Mouse (Mus musculus): Measurements from ENCODE around the gene Prrc2c. TPM values are rescaled to one million over a fixed set of nuclear protein-coding genes. Genes with fewer than 3 reads are reported as not detected.
A peak's percentile ranks its signal among the peaks of the same experiment; 100 is the strongest.

Prrc2c gene
- polyA plus RNA-seq, 1 experiment from 2014 or later: 162 TPM

GRCm38 (mm10) chr1:162749607-162750006, 9.3 kb upstream of the Prrc2c start:
- Histone ChIP-seq H3K36me3 (ENCODE audit: control insufficient read depth, insufficient read depth, low read length) (no peaks in the 10 kb centered on the region), H3K27ac (ENCODE audit: low read depth) (no peak overlapping the region), H3K4me2 (ENCODE audit: low read length) (no peak overlapping the region), H3K9me3 (ENCODE audit: control insufficient read depth, low read length) (no peaks in the 10 kb centered on the region), H3K4me1 (replicated peaks; ENCODE audit: control insufficient read depth, insufficient read depth, low read length) (no peaks in the 10 kb centered on the region), H3K9ac (ENCODE audit: low read length) (no peak overlapping the region), H3K27me3 (replicated peaks; ENCODE audit: control insufficient read depth, insufficient read depth, low read length) (no peaks in the 10 kb centered on the region), H3K4me3 (ENCODE audit: low read depth, low read length) (no peak overlapping the region)
- 65% methylated on average over 7 of the region's 7 CpGs for WGBS
- DNase-seq (ENCODE audit: low spot score) (no peak), ATAC-seq (replicated peaks; ENCODE audit: low FRiP score, low TSS enrichment, low read depth) (no peak)

- Histone ChIP-seq H3K27ac (ENCODE audit: low read depth) (no peak overlapping the region), H3K9ac (ENCODE audit: low read length) (no peak overlapping the region), H3K4me3 (ENCODE audit: low read depth, low read length) (no peak overlapping the region), H3K27me3 (replicated peaks; ENCODE audit: control insufficient read depth, insufficient read depth, low read length) (no peaks in the 10 kb centered on the region), H3K36me3 (ENCODE audit: control insufficient read depth, insufficient read depth, low read length) (no peaks in the 10 kb centered on the region), H3K4me2 (ENCODE audit: low read length) (no peak overlapping the region), H3K9me3 (ENCODE audit: control insufficient read depth, low read length) (no peaks in the 10 kb centered on the region), H3K4me1 (replicated peaks; ENCODE audit: control insufficient read depth, insufficient read depth, low read length) (no peaks in the 10 kb centered on the region)
- ATAC-seq (replicated peaks; ENCODE audit: low FRiP score, low TSS enrichment, low read depth) (no peak), DNase-seq (ENCODE audit: low spot score) (no peak)
- 80% methylated on average over 5 of the region's 5 CpGs for WGBS
These were observed 8.4 kb upstream of the Prrc2c start for GRCm38 (mm10) chr1:162748761-162749160.

- DNase-seq (ENCODE audit: low spot score) (peak; percentile 77), ATAC-seq (replicated peaks; ENCODE audit: low FRiP score, low TSS enrichment, low read depth) (peak; percentile 86)
- Histone ChIP-seq H3K4me1 (replicated peaks; ENCODE audit: control insufficient read depth, insufficient read depth, low read length) (peaks cover 18% of the 10 kb centered on the region), H3K9me3 (ENCODE audit: control insufficient read depth, low read length) (no peaks in the 10 kb centered on the region), H3K27me3 (replicated peaks; ENCODE audit: control insufficient read depth, insufficient read depth, low read length) (no peaks in the 10 kb centered on the region), H3K27ac (ENCODE audit: low read depth) (peak overlapping the region; percentile 97), H3K4me3 (ENCODE audit: low read depth, low read length) (peak overlapping the region; percentile 97), H3K9ac (ENCODE audit: low read length) (peak overlapping the region; percentile 98), H3K36me3 (ENCODE audit: control insufficient read depth, insufficient read depth, low read length) (0 out of 2 replicates have a peak, but pooled peaks cover 5% of the 10 kb centered on the region), H3K4me2 (ENCODE audit: low read length) (peak overlapping the region; percentile 94)
- under 1% methylated on average over 56 of the region's 58 CpGs for WGBS
These were observed 443 bp downstream of the Prrc2c start for GRCm38 (mm10) chr1:162739831-162740394.

GRCm38 (mm10) chr1:162739406-162739805, 950 bp downstream of the Prrc2c start:
- ATAC-seq (replicated peaks; ENCODE audit: low FRiP score, low TSS enrichment, low read depth) (no peak), DNase-seq (ENCODE audit: low spot score) (peak; percentile 64)
- Histone ChIP-seq H3K9me3 (ENCODE audit: control insufficient read depth, low read length) (no peaks in the 10 kb centered on the region), H3K9ac (ENCODE audit: low read length) (peak overlapping the region; percentile 98), H3K4me2 (ENCODE audit: low read length) (peak overlapping the region; percentile 94), H3K4me1 (replicated peaks; ENCODE audit: control insufficient read depth, insufficient read depth, low read length) (peaks cover 18% of the 10 kb centered on the region), H3K4me3 (ENCODE audit: low read depth, low read length) (peak overlapping the region; percentile 97), H3K27me3 (replicated peaks; ENCODE audit: control insufficient read depth, insufficient read depth, low read length) (no peaks in the 10 kb centered on the region), H3K27ac (ENCODE audit: low read depth) (peak overlapping the region; percentile 97), H3K36me3 (ENCODE audit: control insufficient read depth, insufficient read depth, low read length) (0 out of 2 replicates have a peak, but pooled peaks cover 5% of the 10 kb centered on the region)
- WGBS: under 1% methylated on average over 10 of the region's 10 CpGs

- H3K27me3 ChIP-seq (replicated peaks; ENCODE audit: control insufficient read depth, insufficient read depth, low read length): no peaks in the 10 kb centered on the region
- WGBS: 10% methylated on average over 2 of the region's 2 CpGs
- H3K4me2 ChIP-seq (ENCODE audit: low read length): peak overlapping the region; percentile 94
- H3K36me3 ChIP-seq (ENCODE audit: control insufficient read depth, insufficient read depth, low read length): 0 out of 2 replicates have a peak, but pooled peaks cover 5% of the 10 kb centered on the region
- no peak overlapping the region for H3K27ac ChIP-seq (ENCODE audit: low read depth)
- H3K4me1 ChIP-seq (replicated peaks; ENCODE audit: control insufficient read depth, insufficient read depth, low read length): peaks cover 18% of the 10 kb centered on the region
- no peaks in the 10 kb centered on the region for H3K9me3 ChIP-seq (ENCODE audit: control insufficient read depth, low read length)
- DNase-seq (ENCODE audit: low spot score) (no peak), ATAC-seq (replicated peaks; ENCODE audit: low FRiP score, low TSS enrichment, low read depth) (no peak)
- peak overlapping the region; percentile 97 for H3K4me3 ChIP-seq (ENCODE audit: low read depth, low read length)
- H3K9ac ChIP-seq (ENCODE audit: low read length): peak overlapping the region; percentile 98
These were observed 1.9 kb downstream of the Prrc2c start for GRCm38 (mm10) chr1:162738472-162738871.

- no peak overlapping the region for H3K4me2 ChIP-seq (ENCODE audit: low read length)
- H3K27ac ChIP-seq (ENCODE audit: low read depth): no peak overlapping the region
- no peak for DNase-seq (ENCODE audit: low spot score)
- no peak overlapping the region for H3K4me3 ChIP-seq (ENCODE audit: low read depth, low read length)
- H3K9me3 ChIP-seq (ENCODE audit: control insufficient read depth, low read length): no peaks in the 10 kb centered on the region
- no peak for ATAC-seq (replicated peaks; ENCODE audit: low FRiP score, low TSS enrichment, low read depth)
- no peaks in the 10 kb centered on the region for H3K27me3 ChIP-seq (replicated peaks; ENCODE audit: control insufficient read depth, insufficient read depth, low read length)
- no peak overlapping the region for H3K9ac ChIP-seq (ENCODE audit: low read length)
- peaks cover 18% of the 10 kb centered on the region for H3K4me1 ChIP-seq (replicated peaks; ENCODE audit: control insufficient read depth, insufficient read depth, low read length)
- H3K36me3 ChIP-seq (ENCODE audit: control insufficient read depth, insufficient read depth, low read length): 0 out of 2 replicates have a peak, but pooled peaks cover 8% of the 10 kb centered on the region
- 79% methylated on average over 4 of the region's 4 CpGs for WGBS
These were observed 5.3 kb downstream of the Prrc2c start for GRCm38 (mm10) chr1:162735084-162735483.

- H3K27ac ChIP-seq (ENCODE audit: low read depth): no peak overlapping the region
- no peaks in the 10 kb centered on the region for H3K27me3 ChIP-seq (replicated peaks; ENCODE audit: control insufficient read depth, insufficient read depth, low read length)
- H3K36me3 ChIP-seq (ENCODE audit: control insufficient read depth, insufficient read depth, low read length): 0 out of 2 replicates have a peak, but pooled peaks cover 9% of the 10 kb centered on the region
- H3K9ac ChIP-seq (ENCODE audit: low read length): no peak overlapping the region
- H3K4me3 ChIP-seq (ENCODE audit: low read depth, low read length): no peak overlapping the region
- ATAC-seq (replicated peaks; ENCODE audit: low FRiP score, low TSS enrichment, low read depth) (no peak), DNase-seq (ENCODE audit: low spot score) (no peak)
- H3K9me3 ChIP-seq (ENCODE audit: control insufficient read depth, low read length): no peaks in the 10 kb centered on the region
- H3K4me1 ChIP-seq (replicated peaks; ENCODE audit: control insufficient read depth, insufficient read depth, low read length): peaks cover 18% of the 10 kb centered on the region
- 92% methylated on average over 1 of the region's 1 CpGs for WGBS
- H3K4me2 ChIP-seq (ENCODE audit: low read length): no peak overlapping the region
These were observed 6.1 kb downstream of the Prrc2c start for GRCm38 (mm10) chr1:162734283-162734682.

- Histone ChIP-seq H3K9me3 (ENCODE audit: control insufficient read depth, low read length) (no peaks in the 10 kb centered on the region), H3K9ac (ENCODE audit: low read length) (no peak overlapping the region), H3K27ac (ENCODE audit: low read depth) (no peak overlapping the region), H3K4me2 (ENCODE audit: low read length) (no peak overlapping the region), H3K4me3 (ENCODE audit: low read depth, low read length) (no peak overlapping the region), H3K27me3 (replicated peaks; ENCODE audit: control insufficient read depth, insufficient read depth, low read length) (no peaks in the 10 kb centered on the region), H3K36me3 (ENCODE audit: control insufficient read depth, insufficient read depth, low read length) (0 out of 2 replicates have a peak, but pooled peaks cover 4% of the 10 kb centered on the region), H3K4me1 (replicated peaks; ENCODE audit: control insufficient read depth, insufficient read depth, low read length) (no peaks in the 10 kb centered on the region)
- ATAC-seq (replicated peaks; ENCODE audit: low FRiP score, low TSS enrichment, low read depth) (no peak), DNase-seq (ENCODE audit: low spot score) (no peak)
- WGBS: 70% methylated on average over 4 of the region's 4 CpGs
These were observed 8.3 kb downstream of the Prrc2c start for GRCm38 (mm10) chr1:162732041-162732440.

DNA sequence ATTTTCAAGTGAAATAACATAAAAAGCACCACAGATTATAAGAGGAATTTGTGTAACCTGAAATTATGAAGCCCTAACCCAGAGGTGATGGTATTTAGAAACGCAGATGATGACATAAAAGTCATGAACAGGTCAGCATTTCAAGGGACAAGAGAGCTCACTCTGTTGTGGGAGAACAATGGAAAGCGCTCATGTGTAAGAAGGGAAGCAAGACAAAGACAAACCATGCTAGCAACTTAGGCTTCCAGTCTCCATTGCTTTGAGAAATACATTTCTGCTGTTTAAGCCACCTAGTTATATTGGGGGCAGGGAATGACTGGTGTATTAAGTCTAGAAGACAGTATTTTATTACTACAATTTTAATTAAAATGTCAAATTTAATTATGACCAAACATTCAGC, 10.9 kb downstream of the Prrc2c start:
- Histone ChIP-seq H3K9ac (ENCODE audit: low read length) (no peak overlapping the region), H3K27ac (ENCODE audit: low read depth) (no peak overlapping the region), H3K4me1 (replicated peaks; ENCODE audit: control insufficient read depth, insufficient read depth, low read length) (no peaks in the 10 kb centered on the region), H3K4me3 (ENCODE audit: low read depth, low read length) (no peak overlapping the region), H3K4me2 (ENCODE audit: low read length) (no peak overlapping the region), H3K9me3 (ENCODE audit: control insufficient read depth, low read length) (no peaks in the 10 kb centered on the region), H3K36me3 (ENCODE audit: control insufficient read depth, insufficient read depth, low read length) (peaks cover 6% of the 10 kb centered on the region; the same call in 1 of the 2 replicates), H3K27me3 (replicated peaks; ENCODE audit: control insufficient read depth, insufficient read depth, low read length) (no peaks in the 10 kb centered on the region)
- 91% methylated on average over 2 of the region's 2 CpGs for WGBS
- no peak for ATAC-seq (replicated peaks; ENCODE audit: low FRiP score, low TSS enrichment, low read depth)
- DNase-seq (ENCODE audit: low spot score): no peak
